Mouse (Mus musculus): ENCODE data around the gene Nfatc2ip. TPM values are rescaled to one million over a fixed set of nuclear protein-coding genes. Genes with fewer than 3 reads are reported as not detected.

Nfatc2ip gene
- total RNA-seq, 2 experiments from 2014 or later: 8.4 to 10.4 TPM

GRCm38 (mm10) chr7:126357838-126358237 is 38.7 kb downstream of the Nfatc2ip start:
- intact Hi-C loops (cut with DNase I): no loop called here

GRCm38 (mm10) chr7:126356793-126357591 is 39.5 kb downstream of the Nfatc2ip start:
- no peak for DNase-seq
- intact Hi-C loops (cut with DNase I): no loop called here

More at GRCm38 (mm10) chr7:126357838-126358237, 38.7 kb downstream of the Nfatc2ip start:
- no peak for DNase-seq

GRCm38 (mm10) chr7:126355847-126356597 is 40.5 kb downstream of the Nfatc2ip start:
- DNase-seq: no peak
- intact Hi-C loops (cut with DNase I): no loop called here

- no peak for DNase-seq
- intact Hi-C loops (cut with DNase I): no loop called here
Observed at GRCm38 (mm10) chr7:126354738-126355614, 41.6 kb downstream of the Nfatc2ip start.

- intact Hi-C loops (cut with DNase I): no loop called here
Observed at GRCm38 (mm10) chr7:126353994-126354365, 42.6 kb downstream of the Nfatc2ip start.

GRCm38 (mm10) chr7:126353251-126353993 is 43.1 kb downstream of the Nfatc2ip start:
- intact Hi-C loops (cut with DNase I): no loop called here
- no peak for DNase-seq

More at GRCm38 (mm10) chr7:126353994-126354365, 42.6 kb downstream of the Nfatc2ip start:
- DNase-seq: no peak

DNA sequence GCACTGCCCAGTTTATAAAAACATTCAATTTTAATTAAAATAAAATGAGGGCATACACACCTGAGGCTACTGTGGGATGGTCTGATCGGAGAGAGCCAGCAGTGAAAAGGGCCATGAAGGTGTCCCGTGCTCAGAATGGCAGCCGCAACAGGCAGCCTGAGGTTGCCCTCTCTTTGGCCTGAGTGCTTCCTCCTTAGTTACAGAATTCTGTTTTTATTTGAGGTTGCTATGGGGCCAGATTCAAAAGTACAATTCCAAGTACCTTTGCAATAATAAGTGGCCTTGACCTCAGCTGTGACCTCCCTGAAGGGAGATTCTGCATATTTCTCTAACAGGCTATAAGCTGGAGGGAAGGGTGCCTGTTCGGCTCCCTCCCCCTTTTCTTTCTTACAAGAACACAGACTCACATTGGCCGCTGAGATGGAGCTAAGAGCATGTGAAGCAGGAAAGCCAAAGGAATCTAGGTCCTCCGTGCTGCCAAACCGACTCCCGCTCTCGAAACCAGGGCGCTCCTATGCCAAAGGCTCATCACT is 45.1 kb downstream of the Nfatc2ip start:
- intact Hi-C loops (cut with DNase I): no loop called here

DNA sequence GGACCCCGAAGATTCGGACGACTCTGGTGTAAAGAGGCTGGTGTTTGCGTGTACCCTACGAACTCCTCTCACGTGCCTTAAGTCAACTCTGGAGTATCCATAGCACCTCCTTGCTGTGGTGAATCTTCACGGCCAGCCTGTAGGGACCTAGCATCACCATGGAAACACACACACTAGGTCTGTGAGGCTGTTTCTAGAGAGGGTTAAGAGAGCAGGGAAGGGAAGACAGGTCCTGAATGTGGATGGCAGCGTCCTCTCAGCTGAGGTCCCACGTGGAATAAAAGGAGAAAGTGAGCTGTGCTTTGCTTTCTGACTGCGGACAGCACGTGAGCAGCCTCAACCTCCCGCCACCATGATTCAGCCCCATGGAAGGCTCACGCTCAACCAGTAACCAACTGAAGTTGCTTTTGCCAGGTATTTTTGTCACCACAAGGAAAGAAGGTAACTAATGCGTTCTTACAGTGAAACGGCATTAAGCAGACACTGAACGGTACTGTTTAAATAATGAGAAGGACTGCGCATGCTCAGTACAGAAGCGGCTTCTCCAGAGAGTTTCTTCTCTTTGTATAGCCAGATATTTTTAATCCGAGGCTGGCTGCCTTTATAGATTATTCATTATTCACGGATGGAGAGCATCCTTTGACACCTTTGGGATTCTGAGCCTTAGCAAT is 45.7 kb downstream of the Nfatc2ip start:
- DNase-seq: no peak
- intact Hi-C loops (cut with DNase I): no loop called here

More for the DNA sequence above, 45.1 kb downstream of the Nfatc2ip start:
- no peak for DNase-seq

DNA sequence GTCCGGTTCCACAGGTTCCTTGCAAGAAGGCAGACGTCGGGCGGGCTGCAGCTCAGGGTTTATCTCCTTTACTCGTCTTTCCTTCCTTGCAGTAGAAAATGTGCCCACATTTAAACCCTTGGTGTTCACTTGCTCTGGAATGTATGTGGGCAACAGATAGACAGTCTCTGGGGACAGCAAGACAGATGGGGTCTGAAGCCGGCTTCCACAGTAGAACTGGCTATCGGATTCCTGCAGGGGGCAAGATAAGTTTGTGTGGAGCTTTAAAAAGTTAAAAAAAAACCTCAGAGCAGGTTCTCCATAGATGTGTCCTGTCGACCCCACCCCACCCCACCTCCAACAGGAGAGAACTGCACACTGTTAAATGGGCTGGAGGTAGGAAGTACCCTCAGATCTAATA is 48.2 kb downstream of the Nfatc2ip start:
- no peak for DNase-seq
- intact Hi-C loops (cut with DNase I): no loop called here

DNA sequence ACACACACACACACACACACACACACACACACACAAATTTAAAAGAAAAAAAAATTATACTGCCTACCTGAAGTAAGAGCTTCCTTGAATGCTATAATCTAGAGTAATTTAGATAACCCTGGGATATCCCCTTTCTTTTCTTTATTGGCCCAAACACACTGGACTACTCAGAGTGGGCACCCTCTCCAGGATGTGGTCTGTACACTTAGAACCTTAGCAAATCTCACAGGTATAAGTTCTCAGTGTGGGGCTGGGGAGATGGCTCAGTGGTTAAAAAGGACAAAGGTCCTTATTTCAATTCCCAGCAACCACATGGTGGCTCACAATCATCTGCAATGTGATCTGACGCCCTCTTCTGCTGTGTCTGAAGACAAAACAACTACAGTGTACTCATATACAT is 49.4 kb downstream of the Nfatc2ip start:
- no peak for DNase-seq
- intact Hi-C loops (cut with DNase I): no loop called here

GRCm38 (mm10) chr7:126345969-126346368 is 50.6 kb downstream of the Nfatc2ip start:
- intact Hi-C loops (cut with DNase I): no loop called here
- DNase-seq: no peak

- intact Hi-C loops (cut with DNase I): no loop called here
- no peak for DNase-seq
Observed at GRCm38 (mm10) chr7:126345557-126345956, 51.0 kb downstream of the Nfatc2ip start.

DNA sequence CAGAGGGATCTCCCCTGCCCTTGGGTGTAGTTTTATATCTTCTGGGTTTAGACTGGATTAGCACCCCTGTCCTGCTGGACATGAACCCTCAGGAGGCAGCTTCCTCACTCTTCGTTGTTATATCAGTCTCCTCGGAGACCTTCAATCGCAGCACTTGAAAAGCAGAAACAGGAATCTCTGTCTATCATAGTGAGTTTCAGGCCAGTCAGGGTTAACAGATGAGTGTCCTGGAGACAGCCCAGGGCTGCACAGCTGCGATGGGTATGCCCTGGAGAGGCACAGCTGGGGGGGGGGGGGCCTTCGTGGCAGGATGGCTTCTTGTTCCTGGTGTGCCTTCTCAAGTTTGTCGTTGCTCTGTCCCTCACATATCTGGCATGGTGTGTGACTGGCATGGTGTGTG is 55.6 kb downstream of the Nfatc2ip start:
- intact Hi-C loops (cut with DNase I): no loop called here
- no peak for DNase-seq

DNA sequence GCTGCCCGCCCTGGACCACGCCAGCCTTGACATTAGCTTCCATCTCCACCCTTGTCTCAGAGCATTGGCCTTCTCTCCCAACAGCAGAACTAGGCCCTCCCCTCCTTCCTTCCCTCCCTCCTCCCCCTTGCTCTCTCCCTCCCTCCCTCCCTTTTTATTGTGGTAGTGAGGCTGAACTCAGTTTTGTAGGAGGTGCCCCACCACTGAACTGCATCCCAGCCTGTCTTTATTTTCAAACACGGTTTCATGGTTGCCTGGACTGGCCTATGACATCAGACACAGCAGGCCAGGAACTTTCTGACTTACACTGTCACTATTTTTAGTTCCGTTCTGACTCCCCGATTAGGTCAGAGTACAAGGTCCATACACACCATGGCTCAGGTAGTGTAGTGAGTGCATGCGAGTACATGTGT is 56.3 kb downstream of the Nfatc2ip start:
- intact Hi-C loops (cut with DNase I): no loop called here
- DNase-seq: no peak

GRCm38 (mm10) chr7:126339521-126339971 is 57.0 kb downstream of the Nfatc2ip start:
- DNase-seq: peak; percentile 12
- intact Hi-C loops (cut with DNase I): no loop called here

- DNase-seq: no peak
- intact Hi-C loops (cut with DNase I): no loop called here
Observed at GRCm38 (mm10) chr7:126338906-126339305, 57.6 kb downstream of the Nfatc2ip start.

DNA sequence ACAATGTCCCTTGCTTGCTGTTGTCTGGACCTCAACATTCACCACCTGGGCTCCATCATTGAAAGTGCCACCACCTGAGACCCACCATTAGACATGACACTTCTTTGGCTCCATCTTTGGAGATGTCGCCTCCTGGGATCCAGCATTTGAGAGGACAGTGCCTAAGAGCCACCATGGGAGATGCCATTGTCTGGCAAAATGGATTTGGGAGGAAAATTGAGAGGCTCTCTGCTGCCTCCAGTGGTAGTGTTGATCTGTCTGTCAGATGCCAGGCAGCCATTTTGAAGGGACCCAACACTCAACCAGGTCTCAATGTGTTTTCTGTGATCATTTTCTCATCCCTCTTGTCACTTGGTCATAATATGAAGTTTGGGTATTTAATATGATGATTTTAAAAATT is 61.0 kb downstream of the Nfatc2ip start:
- intact Hi-C loops (cut with DNase I): no loop called here
- peak; percentile 17 for DNase-seq
